Mouse (Mus musculus): ENCODE results near the gene Olfr551. TPM values are rescaled to one million over a fixed set of nuclear protein-coding genes. Genes with fewer than 3 reads are reported as not detected.
"Not testable (repeated sequence)": the region's sequence is repeated elsewhere in the genome, so short reads cannot be mapped to it uniquely, and the experiment has no call there.

The Olfr551 gene
- not detected in 2 replicates for polyA plus RNA-seq (2015; fragmentation: Nextera tagmentation; extraction: Ambion mirVana)

DNA sequence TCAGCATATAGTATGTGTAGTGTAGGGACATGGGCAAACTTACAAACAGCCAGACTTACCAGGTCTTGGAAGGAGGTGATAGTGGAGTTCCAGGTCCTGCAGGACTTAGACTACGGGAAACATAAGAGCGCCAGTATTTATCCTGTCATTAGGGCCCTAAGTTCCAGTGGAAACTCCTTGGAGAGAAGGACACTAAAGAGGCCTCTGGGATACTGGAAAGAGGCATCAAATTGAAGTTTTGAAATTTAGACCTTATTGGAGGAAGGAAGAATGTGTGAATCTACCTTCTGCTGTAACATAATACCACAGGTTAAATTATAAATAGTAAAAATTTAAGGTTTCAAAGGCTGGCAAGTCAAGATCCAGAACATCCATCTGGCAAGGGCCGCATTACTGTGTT is at the start of gene Olfr551:
Olfr551 (minus strand) TSS at position 101 of the 400 bp plus-strand sequence.
- no peaks in the 10 kb centered on the region for H3K36me3 ChIP-seq
- no peak for ATAC-seq (ENCODE audit: insufficient number of reproducible peaks, insufficient read depth, low FRiP score, low TSS enrichment, low read depth)
- no peak within 1 kb of the TSS for H3K4me2 ChIP-seq
- H3K9me3 ChIP-seq: no peaks in the 10 kb centered on the region
- no peaks in the 10 kb centered on the region for H3K27me3 ChIP-seq
- H3K4me3 ChIP-seq: no peak within 1 kb of the TSS
- no peak within 1 kb of the TSS for H3K9ac ChIP-seq
- H3K4me1 ChIP-seq: no peaks in the 10 kb centered on the region
- no peak within 1 kb of the TSS for H3K27ac ChIP-seq
- WGBS: 83% methylated on average over 3 of the region's 3 CpGs

DNA sequence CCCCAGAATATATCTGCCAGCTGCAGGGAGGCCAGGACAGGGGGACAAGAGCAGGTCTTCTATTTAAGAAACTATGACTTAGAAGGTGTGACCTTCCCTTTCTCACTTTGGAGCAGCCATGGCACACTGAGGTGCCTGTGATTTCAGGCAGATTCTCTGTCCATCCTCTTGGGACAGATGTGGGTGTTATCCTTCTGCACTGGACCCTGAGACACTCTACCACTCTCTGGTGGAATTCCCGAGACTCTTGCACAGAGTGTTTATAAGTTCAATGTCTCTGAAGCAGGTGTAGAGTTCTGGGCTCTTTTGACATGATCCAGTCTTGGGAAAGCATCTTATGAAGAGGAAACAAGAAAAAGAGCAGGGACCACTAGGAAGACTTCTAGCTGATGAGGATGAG is 46.4 kb upstream of the Olfr551 start, which contains the start of gene Olfr554:
Olfr554 (plus strand) TSS at position 301 of the 400 bp plus-strand sequence.
- Histone ChIP-seq H3K9me3 (no peaks in the 10 kb centered on the region), H3K27me3 (no peaks in the 10 kb centered on the region), H3K9ac (no peak within 1 kb of the TSS), H3K36me3 (no peaks in the 10 kb centered on the region), H3K4me2 (no peak within 1 kb of the TSS), H3K4me3 (no peak within 1 kb of the TSS), H3K4me1 (no peaks in the 10 kb centered on the region), H3K27ac (no peak within 1 kb of the TSS)
- ATAC-seq (ENCODE audit: insufficient number of reproducible peaks, insufficient read depth, low FRiP score, low TSS enrichment, low read depth): no peak
- WGBS: 75% methylated on average over 1 of the region's 1 CpGs

DNA sequence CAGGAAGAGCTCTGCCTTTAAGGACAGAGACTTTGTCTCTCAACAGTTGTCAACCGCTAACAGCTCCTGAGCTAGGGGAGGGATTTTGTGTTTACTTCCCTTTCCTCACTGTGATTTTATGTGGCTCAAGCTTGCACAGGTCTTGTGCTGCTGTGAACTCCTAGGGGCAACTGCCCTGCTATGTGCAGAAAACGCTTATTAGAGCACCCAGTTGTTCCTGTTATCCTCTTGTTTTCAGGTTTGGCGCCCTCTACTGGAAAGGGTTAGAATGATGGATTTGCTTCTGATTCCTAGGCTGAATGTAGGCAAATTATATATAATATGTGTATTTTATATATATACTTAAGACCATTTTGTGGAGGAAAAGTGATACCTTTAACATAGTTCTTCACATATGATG is 45.0 kb upstream of the Olfr551 start:
- no peak for ATAC-seq (ENCODE audit: insufficient number of reproducible peaks, insufficient read depth, low FRiP score, low TSS enrichment, low read depth)

DNA sequence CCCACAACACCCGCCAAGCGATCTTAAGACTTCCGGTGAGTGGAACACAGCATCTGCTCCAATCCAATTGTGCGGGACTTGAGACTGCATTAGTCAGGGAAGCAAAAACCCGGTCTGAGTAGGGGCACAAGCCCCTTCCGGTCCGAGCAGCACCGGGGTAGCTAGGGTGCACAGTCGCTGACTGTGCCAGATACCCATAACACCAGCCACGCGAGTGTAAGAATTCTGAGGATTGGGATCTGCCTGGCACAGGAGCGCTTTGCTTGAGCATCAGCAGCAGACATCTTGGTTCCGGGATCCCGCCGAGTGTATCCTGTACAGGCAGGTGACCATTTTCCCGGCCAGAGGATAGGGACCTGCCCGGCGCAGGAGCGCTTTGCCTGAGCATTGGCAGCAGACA is 28.7 kb upstream of the Olfr551 start:
- not testable (repeated sequence) for H3K4me3 ChIP-seq; H3K27ac ChIP-seq; H3K27me3 ChIP-seq; H3K36me3 ChIP-seq; H3K4me2 ChIP-seq; ATAC-seq (ENCODE audit: insufficient number of reproducible peaks, insufficient read depth, low FRiP score, low TSS enrichment, low read depth); H3K9ac ChIP-seq; H3K4me1 ChIP-seq; H3K9me3 ChIP-seq
- WGBS: 90% methylated on average over 19 of the region's 19 CpGs

More for the DNA sequence above, 45.0 kb upstream of the Olfr551 start:
- Histone ChIP-seq H3K36me3 (no peaks in the 10 kb centered on the region), H3K4me3 (no peak overlapping the region), H3K9ac (no peak overlapping the region), H3K4me1 (no peaks in the 10 kb centered on the region), H3K9me3 (no peaks in the 10 kb centered on the region), H3K27me3 (no peaks in the 10 kb centered on the region), H3K4me2 (no peak overlapping the region), H3K27ac (no peak overlapping the region)
- WGBS: 26% methylated on average over 3 of the region's 3 CpGs

DNA sequence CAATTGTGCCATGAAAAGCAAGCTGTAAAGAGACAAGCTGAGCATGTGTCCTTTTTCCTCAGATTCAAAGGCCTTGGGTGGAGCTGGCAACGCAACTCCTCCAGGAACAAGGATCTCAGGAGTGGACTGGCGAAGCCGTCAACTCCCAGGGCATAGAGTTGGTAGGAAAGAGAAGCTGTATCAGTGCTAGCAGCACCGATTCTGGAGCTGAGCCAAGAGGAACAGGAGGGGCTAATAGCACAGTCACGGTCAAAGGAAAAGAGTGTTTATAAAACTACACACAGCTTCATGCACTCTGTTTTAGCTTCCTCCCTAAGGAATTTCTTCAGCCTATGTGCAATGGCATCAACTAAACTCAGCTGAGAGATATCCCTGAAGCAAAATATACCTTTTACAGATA is 27.9 kb upstream of the Olfr551 start:
- H3K4me1 ChIP-seq: no peaks in the 10 kb centered on the region
- H3K27me3 ChIP-seq: no peaks in the 10 kb centered on the region
- H3K4me2 ChIP-seq: no peak overlapping the region
- no peak overlapping the region for H3K4me3 ChIP-seq
- no peaks in the 10 kb centered on the region for H3K9me3 ChIP-seq
- H3K9ac ChIP-seq: no peak overlapping the region
- no peak overlapping the region for H3K27ac ChIP-seq
- H3K36me3 ChIP-seq: no peaks in the 10 kb centered on the region
- no peak for ATAC-seq (ENCODE audit: insufficient number of reproducible peaks, insufficient read depth, low FRiP score, low TSS enrichment, low read depth)
- WGBS: 61% methylated on average over 5 of the region's 5 CpGs

DNA sequence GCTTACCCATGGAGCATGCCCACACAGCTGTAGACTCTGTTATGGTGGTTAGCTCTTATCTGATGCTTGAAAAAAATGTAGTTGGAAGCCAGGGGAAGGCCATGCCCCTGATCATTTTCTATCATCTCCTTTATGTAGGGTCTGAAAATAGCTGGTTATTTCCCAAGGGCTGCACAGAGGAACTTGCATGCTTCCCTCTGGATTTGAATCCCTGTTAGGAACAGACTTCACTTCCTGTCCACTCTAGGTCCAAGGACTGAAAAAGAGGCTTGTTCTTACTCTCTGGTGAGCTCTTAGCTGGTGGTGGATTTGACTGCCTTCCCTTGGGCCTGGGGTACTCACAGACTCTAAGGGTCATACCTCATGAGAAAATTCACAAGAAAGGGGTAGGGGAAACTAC is 26.4 kb upstream of the Olfr551 start, which contains the start of gene Olfr553:
Olfr553 (minus strand) TSS at position 101 of the 400 bp plus-strand sequence.
- Histone ChIP-seq H3K4me2 (no peak within 1 kb of the TSS), H3K9me3 (no peaks in the 10 kb centered on the region), H3K27me3 (no peaks in the 10 kb centered on the region), H3K36me3 (no peaks in the 10 kb centered on the region), H3K27ac (no peak within 1 kb of the TSS), H3K4me3 (no peak within 1 kb of the TSS), H3K4me1 (no peaks in the 10 kb centered on the region), H3K9ac (no peak within 1 kb of the TSS)
- no peak for ATAC-seq (ENCODE audit: insufficient number of reproducible peaks, insufficient read depth, low FRiP score, low TSS enrichment, low read depth)

DNA sequence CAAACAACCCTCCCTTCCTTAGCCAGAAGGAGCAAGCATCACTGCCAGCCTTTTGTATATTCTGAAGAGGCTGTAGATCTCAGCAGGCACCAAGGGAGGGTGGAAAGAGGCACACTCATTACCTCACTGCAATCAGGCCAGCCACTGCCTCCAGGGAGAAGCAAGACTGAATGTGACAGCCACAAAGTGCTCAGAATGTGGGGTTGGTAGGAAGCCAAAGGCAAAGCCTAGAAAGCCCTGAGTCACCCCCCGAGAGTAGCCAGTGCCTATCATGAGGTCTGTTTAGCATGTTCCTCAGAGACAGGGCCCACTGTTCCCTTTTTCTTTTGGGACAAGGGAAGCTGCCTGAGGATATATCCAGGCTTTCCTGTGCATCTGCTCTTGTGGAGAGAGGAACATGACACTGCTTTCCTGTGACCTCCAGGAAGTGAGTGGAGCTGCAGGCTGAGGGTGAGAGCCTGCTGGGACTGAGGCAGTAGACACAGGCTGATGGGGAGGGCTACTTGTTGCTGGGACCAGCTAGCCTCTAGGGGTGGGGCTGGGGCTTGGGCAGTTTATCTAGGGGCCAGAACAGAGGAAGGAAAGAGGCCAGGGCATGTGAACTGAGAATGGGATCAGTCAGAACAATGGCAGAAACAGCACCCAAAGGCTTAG is 5.8 kb upstream of the Olfr551 start, which contains the start of gene Olfr552:
Olfr552 (plus strand) TSS at position 393 of the 654 bp plus-strand sequence.
- 40% methylated on average over 1 of the region's 1 CpGs for WGBS
- H3K4me1 ChIP-seq: no peaks in the 10 kb centered on the region

DNA sequence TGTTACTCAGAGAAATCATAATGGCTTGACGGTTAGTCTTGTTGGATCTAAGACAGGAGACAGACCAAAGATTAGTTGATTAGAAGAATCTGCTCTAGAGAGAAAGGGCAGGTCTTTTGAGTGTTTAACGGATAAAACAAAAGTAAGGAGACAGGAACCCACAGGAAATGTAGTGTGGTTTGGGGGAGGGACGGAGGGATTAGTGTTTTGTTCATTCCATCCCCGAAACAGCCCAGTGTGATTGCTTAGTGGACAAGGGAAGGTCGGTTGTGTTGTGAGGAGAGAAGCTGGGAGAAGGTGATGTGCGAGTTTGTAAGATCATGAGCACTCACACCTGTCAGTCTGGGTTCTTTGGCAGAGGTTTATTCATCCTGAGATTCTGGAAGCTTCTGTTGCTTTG is 15.7 kb downstream of the Olfr551 start:
- Histone ChIP-seq H3K9ac (no peak overlapping the region), H3K27me3 (no peaks in the 10 kb centered on the region), H3K4me2 (no peak overlapping the region), H3K4me3 (no peak overlapping the region), H3K27ac (no peak overlapping the region), H3K4me1 (no peaks in the 10 kb centered on the region), H3K9me3 (no peaks in the 10 kb centered on the region), H3K36me3 (no peaks in the 10 kb centered on the region)
- WGBS: 64% methylated on average over 6 of the region's 6 CpGs
- no peak for ATAC-seq (ENCODE audit: insufficient number of reproducible peaks, insufficient read depth, low FRiP score, low TSS enrichment, low read depth)

More for the DNA sequence above, 5.8 kb upstream of the Olfr551 start, which contains the start of gene Olfr552:
- no peaks in the 10 kb centered on the region for H3K27me3 ChIP-seq
- H3K27ac ChIP-seq: no peak within 1 kb of the TSS
- no peak within 1 kb of the TSS for H3K9ac ChIP-seq
- no peak within 1 kb of the TSS for H3K4me3 ChIP-seq
- no peaks in the 10 kb centered on the region for H3K36me3 ChIP-seq
- ATAC-seq (ENCODE audit: insufficient number of reproducible peaks, insufficient read depth, low FRiP score, low TSS enrichment, low read depth): no peak
- H3K4me2 ChIP-seq: no peak within 1 kb of the TSS
- H3K9me3 ChIP-seq: no peaks in the 10 kb centered on the region

DNA sequence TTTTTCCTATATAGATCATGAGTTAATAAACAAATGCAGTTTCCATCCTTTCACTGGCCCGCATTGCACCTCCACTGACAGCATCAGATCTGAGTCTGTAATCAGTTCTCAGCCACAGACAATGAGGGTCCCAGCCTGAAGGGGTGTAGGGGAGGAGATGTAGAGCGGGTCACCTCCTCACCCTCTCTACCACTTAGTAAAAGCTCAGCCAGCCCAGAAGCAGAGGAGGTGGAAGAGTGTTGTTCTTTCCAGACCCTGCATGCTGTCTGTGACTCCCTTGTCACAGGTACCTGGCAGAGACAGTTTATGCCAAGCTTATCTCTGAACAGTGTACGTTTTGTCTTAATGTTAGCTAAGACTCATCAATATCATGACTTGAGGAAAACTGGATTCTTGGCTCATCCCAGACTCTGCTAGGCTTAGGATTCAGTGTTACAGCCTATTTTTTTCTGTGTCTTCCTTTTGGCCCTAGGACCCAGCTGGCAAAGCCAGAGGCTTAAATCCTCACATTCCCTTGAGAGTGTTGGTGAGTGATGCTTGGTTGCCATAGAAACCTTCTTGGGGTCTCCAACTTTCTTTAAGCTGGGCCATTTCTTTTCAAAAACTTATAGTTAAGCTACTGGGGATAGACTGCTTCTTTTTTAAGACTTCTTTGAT is 18.4 kb downstream of the Olfr551 start:
- Histone ChIP-seq H3K9ac (no peak overlapping the region), H3K4me2 (no peak overlapping the region), H3K36me3 (no peaks in the 10 kb centered on the region), H3K27ac (no peak overlapping the region), H3K27me3 (no peaks in the 10 kb centered on the region), H3K4me3 (no peak overlapping the region), H3K9me3 (no peaks in the 10 kb centered on the region), H3K4me1 (no peaks in the 10 kb centered on the region)
- WGBS: 77% methylated on average over 3 of the region's 3 CpGs
- no peak for ATAC-seq (ENCODE audit: insufficient number of reproducible peaks, insufficient read depth, low FRiP score, low TSS enrichment, low read depth)

DNA sequence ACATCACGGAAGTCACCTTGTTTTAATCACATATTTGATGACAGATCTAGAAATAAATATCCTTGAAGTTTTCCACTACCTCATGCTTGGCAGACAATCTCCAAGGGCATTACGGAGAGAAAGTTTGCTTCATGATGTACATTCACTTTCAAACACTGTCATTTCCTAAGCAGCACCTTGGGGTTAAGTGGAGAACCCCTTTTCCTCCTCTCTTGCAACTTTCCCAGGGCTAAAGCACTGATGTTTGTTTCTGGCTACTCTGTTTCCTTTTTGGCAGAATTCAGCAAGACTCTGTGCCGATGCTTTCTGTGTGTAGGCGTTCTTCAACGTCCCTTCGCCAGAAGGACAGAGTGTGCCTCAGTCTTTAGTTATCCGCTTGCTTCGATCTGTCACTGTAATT is 20.5 kb downstream of the Olfr551 start, which contains the start of gene Olfr550:
Olfr550 (plus strand) TSS at position 301 of the 400 bp plus-strand sequence.
- H3K9ac ChIP-seq: no peak within 1 kb of the TSS
- H3K9me3 ChIP-seq: no peaks in the 10 kb centered on the region
- no peak within 1 kb of the TSS for H3K4me2 ChIP-seq
- no peak within 1 kb of the TSS for H3K4me3 ChIP-seq
- no peaks in the 10 kb centered on the region for H3K36me3 ChIP-seq
- WGBS: 93% methylated on average over 8 of the region's 8 CpGs
- H3K4me1 ChIP-seq: no peaks in the 10 kb centered on the region
- no peak within 1 kb of the TSS for H3K27ac ChIP-seq
- ATAC-seq (ENCODE audit: insufficient number of reproducible peaks, insufficient read depth, low FRiP score, low TSS enrichment, low read depth): no peak
- no peaks in the 10 kb centered on the region for H3K27me3 ChIP-seq

DNA sequence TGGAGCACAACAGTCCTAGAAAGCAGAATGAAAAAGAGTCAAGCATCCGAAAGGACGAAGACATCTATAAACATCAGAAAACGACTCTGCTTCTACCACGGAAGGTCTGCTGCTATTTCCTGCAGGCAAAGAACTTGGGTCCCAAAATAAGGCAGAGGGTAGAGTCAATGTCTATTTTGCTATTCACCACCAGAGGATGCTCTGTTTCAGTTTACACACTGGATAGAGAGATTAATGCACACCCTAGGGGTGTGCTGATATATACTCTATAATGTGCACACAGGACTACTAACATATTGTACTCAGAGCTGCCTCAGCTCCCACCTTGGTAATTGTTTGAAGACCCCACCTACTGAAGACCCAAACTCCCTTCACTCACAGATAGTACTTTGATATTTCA is 25.5 kb downstream of the Olfr551 start:
- no peak for ATAC-seq (ENCODE audit: insufficient number of reproducible peaks, insufficient read depth, low FRiP score, low TSS enrichment, low read depth)
- Histone ChIP-seq H3K4me3 (no peak overlapping the region), H3K36me3 (no peaks in the 10 kb centered on the region), H3K9ac (no peak overlapping the region), H3K27me3 (no peaks in the 10 kb centered on the region), H3K9me3 (no peaks in the 10 kb centered on the region), H3K4me2 (no peak overlapping the region), H3K4me1 (peaks cover 8% of the 10 kb centered on the region), H3K27ac (no peak overlapping the region)
- 90% methylated on average over 4 of the region's 4 CpGs for WGBS
